In genomic region chr11:55459850-55460558, GRCm38 (mm10) we compare ENCODE assay signal across 8 mouse cellular contexts. TPM values are rescaled to one million over a fixed set of nuclear protein-coding genes. Genes with fewer than 3 reads are reported as not detected.
DNase-seq lines count a peak whose midpoint lies in the region; ATAC-seq and TF ChIP-seq lines count a peak whose summit lies in the region.

No protein-coding gene starts in this region.

- peak overlapping the region; percentile 92 for H3K4me3 ChIP-seq in gastrocnemius, adult 2 months
- peak overlapping the region; percentile 99 for H3K4me3 ChIP-seq in E14TG2a.4 (replicated peaks; ENCODE audit: low read length)
- peak overlapping the region; percentile 53 for H3K4me3 ChIP-seq in forebrain, postnatal 0 days (ENCODE audit: low read depth, low read length)
- H3K4me3 ChIP-seq in liver, postnatal 0 days (ENCODE audit: low read depth, low read length): peak overlapping the region; percentile 69

- peak; percentile 5 for DNase-seq in gastrocnemius, adult 2 months
- no peak for DNase-seq in gastrocnemius, postnatal 36 days
- DNase-seq in forebrain, postnatal 0 days: no peak
- no peak for DNase-seq in liver, postnatal 0 days
- DNase-seq in T-cell, adult 2 months (ENCODE audit: low spot score): no peak
- no peak for DNase-seq in gastrocnemius, adult 18-20 months (ENCODE audit: low spot score)

- H3K9ac ChIP-seq in forebrain, postnatal 0 days: peak overlapping the region; percentile 55
- H3K9ac ChIP-seq in liver, postnatal 0 days (replicated peaks): peak overlapping the region; percentile 73

- no peak for TF ChIP-seq CTCF in gastrocnemius, adult 2 months (IDR thresholded peaks at IDR 0.05)
- TF ChIP-seq CTCF in E14TG2a.4 (conservative IDR thresholded peaks at IDR 0.05; ENCODE audit: low read length): no peak
- no peak for TF ChIP-seq CTCF in forebrain, postnatal 0 days (IDR thresholded peaks at IDR 0.05; ENCODE audit: low read depth)
- no peak for TF ChIP-seq CTCF in liver, postnatal 0 days (IDR thresholded peaks at IDR 0.05; ENCODE audit: low read depth)

- H3K27me3 ChIP-seq in E14TG2a.4 (ENCODE audit: insufficient read depth, low read length): no peaks in the 10 kb centered on the region
- no peaks in the 10 kb centered on the region for H3K27me3 ChIP-seq in forebrain, postnatal 0 days (ENCODE audit: insufficient read depth, low read length)
- no peaks in the 10 kb centered on the region for H3K27me3 ChIP-seq in liver, postnatal 0 days (ENCODE audit: insufficient read depth, low read length)

- intact Hi-C loops in gastrocnemius, adult 2 months (cut with DNase I): no loop called here
- intact Hi-C loops in gastrocnemius, postnatal 36 days (cut with DNase I): loop anchor here (5.0 kb wide), 1 partner anchor 208 kb away; no protein-coding TSS in a partner anchor

- no peak for ATAC-seq in forebrain, postnatal 0 days
- ATAC-seq in liver, postnatal 0 days: no peak
- ATAC-seq in activated CD4-positive, CD25-positive, alpha-beta regulatory T cell, adult 4 months: no peak

- 34% methylated on average over 3 of the region's 3 CpGs for WGBS in forebrain, postnatal 0 days
- WGBS in liver, postnatal 0 days (ENCODE audit: insufficient replicate concordance): 34% methylated on average over 3 of the region's 3 CpGs

- peaks cover 71% of the 10 kb centered on the region for H3K4me1 ChIP-seq in E14TG2a.4 (replicated peaks; ENCODE audit: low read depth, low read length)
- no peaks in the 10 kb centered on the region; the same call in 1 of the 2 replicates for H3K4me1 ChIP-seq in forebrain, postnatal 0 days (ENCODE audit: insufficient read depth)
- peaks cover 32% of the 10 kb centered on the region for H3K4me1 ChIP-seq in liver, postnatal 0 days (ENCODE audit: insufficient read depth)

- H3K9me3 ChIP-seq in E14TG2a.4 (ENCODE audit: low read length): no peaks in the 10 kb centered on the region
- no peaks in the 10 kb centered on the region for H3K9me3 ChIP-seq in forebrain, postnatal 0 days (ENCODE audit: low read length)
- H3K9me3 ChIP-seq in liver, postnatal 0 days (ENCODE audit: low read length): no peaks in the 10 kb centered on the region

- peaks cover 48% of the 10 kb centered on the region for H3K36me3 ChIP-seq in E14TG2a.4 (ENCODE audit: insufficient read depth, low read length)
- no peaks in the 10 kb centered on the region for H3K36me3 ChIP-seq in forebrain, postnatal 0 days (ENCODE audit: insufficient read depth)
- H3K36me3 ChIP-seq in liver, postnatal 0 days (replicated peaks; ENCODE audit: insufficient read depth, low read length): no peaks in the 10 kb centered on the region

- peak overlapping the region; percentile 69 for H3K4me2 ChIP-seq in forebrain, postnatal 0 days (ENCODE audit: low read depth)
- H3K4me2 ChIP-seq in liver, postnatal 0 days (ENCODE audit: low read depth, low read length): peak overlapping the region; percentile 85

- TF ChIP-seq EP300 in liver, postnatal 0 days (IDR thresholded peaks at IDR 0.05; ENCODE audit: low read depth): no peak

- H3K27ac ChIP-seq in gastrocnemius, adult 2 months: peak overlapping the region; percentile 91
- H3K27ac ChIP-seq in forebrain, postnatal 0 days (ENCODE audit: low read depth, low read length): no peak overlapping the region
- peak overlapping the region; percentile 91 for H3K27ac ChIP-seq in liver, postnatal 0 days (ENCODE audit: low read depth)

RNA-seq across cellular contexts. Expression of gene Atox1, which starts 1.0 kb away (rescaled TPM):
- 10 to 100 TPM; 41.3 to 45.4 TPM for total RNA-seq in gastrocnemius, adult 2 months (2021)
- 10 to 100 TPM; 50.4 to 56.4 TPM for total RNA-seq in gastrocnemius, postnatal 36 days (2021)
- 141 and 193 TPM in 2 replicates for total RNA-seq in forebrain, postnatal 0 days (2014; rRNA removed)
- polyA plus RNA-seq in forebrain, postnatal 0 days (2015; fragmentation: Nextera tagmentation; extraction: Ambion mirVana): 268 and 340 TPM in 2 replicates
- polyA plus RNA-seq in liver, postnatal 0 days (2015; fragmentation: Nextera tagmentation; extraction: Ambion mirVana): 261 and 271 TPM in 2 replicates
- 100 to 1,000 TPM; 224 to 229 TPM for polyA plus RNA-seq in activated CD4-positive, CD25-positive, alpha-beta regulatory T cell, adult 4 months (2017; shearing (Covaris generic))
- total RNA-seq in gastrocnemius, adult 18-20 months (2021): 10 to 100 TPM; 38.2 to 40.3 TPM

RNA-seq across cellular contexts. Expression of gene G3bp1, which starts 9.5 kb away (rescaled TPM):
- total RNA-seq in gastrocnemius, adult 2 months (2021): 10 to 100 TPM; 52.5 to 55.5 TPM
- total RNA-seq in gastrocnemius, postnatal 36 days (2021): 10 to 100 TPM; 46.1 to 48.5 TPM
- total RNA-seq in forebrain, postnatal 0 days (2014; rRNA removed): 62.8 and 81.0 TPM in 2 replicates
- polyA plus RNA-seq in forebrain, postnatal 0 days (2015; fragmentation: Nextera tagmentation; extraction: Ambion mirVana): 76.9 and 85.0 TPM in 2 replicates
- polyA plus RNA-seq in liver, postnatal 0 days (2015; fragmentation: Nextera tagmentation; extraction: Ambion mirVana): 34.2 and 36.8 TPM in 2 replicates
- polyA plus RNA-seq in activated CD4-positive, CD25-positive, alpha-beta regulatory T cell, adult 4 months (2017; shearing (Covaris generic)): 10 to 100 TPM; 62.4 to 65.3 TPM
- total RNA-seq in gastrocnemius, adult 18-20 months (2021): 10 to 100 TPM; 50.7 to 55.5 TPM

RNA-seq across cellular contexts. Expression of gene Sparc, which starts 37.0 kb away (rescaled TPM):
- total RNA-seq in gastrocnemius, adult 2 months (2021): 100 to 1,000 TPM; 276 to 473 TPM
- 100 to 1,000 TPM; 572 to 675 TPM for total RNA-seq in gastrocnemius, postnatal 36 days (2021)
- 180 and 264 TPM in 2 replicates for total RNA-seq in forebrain, postnatal 0 days (2014; rRNA removed)
- polyA plus RNA-seq in forebrain, postnatal 0 days (2015; fragmentation: Nextera tagmentation; extraction: Ambion mirVana): 437 and 510 TPM in 2 replicates
- polyA plus RNA-seq in liver, postnatal 0 days (2015; fragmentation: Nextera tagmentation; extraction: Ambion mirVana): 258 and 272 TPM in 2 replicates
- not detected for polyA plus RNA-seq in activated CD4-positive, CD25-positive, alpha-beta regulatory T cell, adult 4 months (2017; shearing (Covaris generic))
- total RNA-seq in gastrocnemius, adult 18-20 months (2021): 100 to 1,000 TPM; 141 to 200 TPM
